ENCODE assay signal across 9 mouse cellular contexts in the genomic region with DNA sequence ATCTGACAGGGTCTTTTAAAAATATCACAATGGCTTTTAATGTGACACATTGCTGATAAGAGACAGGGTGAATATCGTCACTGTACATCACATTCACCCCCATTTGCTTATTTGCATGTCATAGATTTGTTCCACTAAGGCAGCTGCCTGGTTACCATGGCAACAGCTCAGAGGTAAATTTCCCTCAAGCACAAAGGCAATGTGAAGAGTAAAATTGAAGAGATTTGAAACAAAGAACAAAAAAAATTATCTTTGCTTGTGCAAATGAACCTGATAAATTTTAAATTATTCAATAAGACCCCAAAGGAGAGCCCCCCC.
DNase-seq lines count a peak whose midpoint lies in the region; ATAC-seq lines count a peak whose summit lies in the region.
"Had no signal": no experiment of that assay in that cellular context is flagged by ENCODE, and none has a peak within 500 bp of the region (broad histone marks: within the 10 kb centered on the region; RNA-seq: fewer than 3 reads in every experiment).

No protein-coding gene starts in this region.

- 11% methylated on average over 1 of the region's 1 CpGs for WGBS in hindbrain, embryonic 15.5 days
- 18% methylated on average over 1 of the region's 1 CpGs for WGBS in midbrain, embryonic 12.5 days
- 33% methylated on average over 1 of the region's 1 CpGs for WGBS in heart, embryonic 10.5 days

- intact Hi-C loops in heart, postnatal 14 days (cut with DNase I): no loop called here

- H3K9ac ChIP-seq in hindbrain, embryonic 15.5 days: no peak overlapping the region
- no peak overlapping the region for H3K9ac ChIP-seq in midbrain, embryonic 12.5 days (replicated peaks)

- H3K4me3 ChIP-seq in hindbrain, embryonic 15.5 days: no peak overlapping the region
- no peak overlapping the region for H3K4me3 ChIP-seq in midbrain, embryonic 12.5 days
- no peak overlapping the region for H3K4me3 ChIP-seq in heart, embryonic 10.5 days

- no peaks in the 10 kb centered on the region for H3K36me3 ChIP-seq in hindbrain, embryonic 15.5 days
- H3K36me3 ChIP-seq in midbrain, embryonic 12.5 days: no peaks in the 10 kb centered on the region
- H3K36me3 ChIP-seq in heart, embryonic 10.5 days: no peaks in the 10 kb centered on the region

- ATAC-seq in hindbrain, embryonic 15.5 days (ENCODE audit: low FRiP score, low read depth): peak; percentile 88
- ATAC-seq in midbrain, embryonic 12.5 days (ENCODE audit: low FRiP score, low read depth): peak; percentile 82
- no peak for ATAC-seq in monocyte, adult 5-6 weeks (replicated peaks; ENCODE audit: insufficient number of reproducible peaks, low FRiP score, low TSS enrichment, poor library complexity, severe bottlenecking)

- no peaks in the 10 kb centered on the region for H3K9me3 ChIP-seq in hindbrain, embryonic 15.5 days
- H3K9me3 ChIP-seq in midbrain, embryonic 12.5 days: no peaks in the 10 kb centered on the region
- H3K9me3 ChIP-seq in heart, embryonic 10.5 days: no peaks in the 10 kb centered on the region

- peak; percentile 10 for DNase-seq in thymus, postnatal 4 days
- DNase-seq in thymus, postnatal 36 days: no peak
- no peak for DNase-seq in heart, postnatal 14 days
- DNase-seq in ovary, postnatal 10 days (ENCODE audit: low spot score): no peak
- DNase-seq in heart, embryonic 10.5 days (ENCODE audit: low spot score): no peak

- H3K4me2 ChIP-seq in hindbrain, embryonic 15.5 days: no peak overlapping the region
- no peak overlapping the region for H3K4me2 ChIP-seq in midbrain, embryonic 12.5 days (replicated peaks)

- peaks cover 15% of the 10 kb centered on the region for H3K4me1 ChIP-seq in hindbrain, embryonic 15.5 days (replicated peaks)
- peaks cover 9% of the 10 kb centered on the region; the same call in 1 of the 2 replicates for H3K4me1 ChIP-seq in midbrain, embryonic 12.5 days
- H3K4me1 ChIP-seq in heart, embryonic 10.5 days: no peaks in the 10 kb centered on the region

- peak overlapping the region; percentile 80 for H3K27ac ChIP-seq in hindbrain, embryonic 15.5 days (replicated peaks)
- peak overlapping the region; percentile 35 for H3K27ac ChIP-seq in midbrain, embryonic 12.5 days (replicated peaks)
- H3K27ac ChIP-seq in heart, embryonic 10.5 days: no peak overlapping the region
- H3K27ac ChIP-seq: macrophage had no signal

- no peaks in the 10 kb centered on the region for H3K27me3 ChIP-seq in hindbrain, embryonic 15.5 days
- H3K27me3 ChIP-seq in midbrain, embryonic 12.5 days: no peaks in the 10 kb centered on the region
- H3K27me3 ChIP-seq in heart, embryonic 10.5 days (ENCODE audit: insufficient read depth, poor library complexity, severe bottlenecking): no peaks in the 10 kb centered on the region
